Mouse (Mus musculus): ENCODE results near the gene Cyp4f40.

- TF ChIP-seq POLR2A (IDR thresholded peaks at IDR 0.05; ENCODE audit: insufficient read depth, low read depth, low read length): no peak
- TF ChIP-seq CTCF (IDR thresholded peaks at IDR 0.05; ENCODE audit: insufficient read depth, low read depth, low read length): no peak
Measured at GRCm38 (mm10) chr17:32610896-32611295, 47.8 kb upstream of the Cyp4f40 start.
